Mouse (Mus musculus): ENCODE data around the gene Arid1a.

- no peak for TF ChIP-seq CTCF (IDR thresholded peaks at IDR 0.05; ENCODE audit: extremely low read depth, insufficient read length, insufficient replicate concordance, low read depth, low read length)
- TF ChIP-seq POLR2A (IDR thresholded peaks at IDR 0.05; ENCODE audit: low read depth, low read length): no peak
These were observed 51.5 kb downstream of the Arid1a start for GRCm38 (mm10) chr4:133705062-133705461.
